Mouse (Mus musculus): ENCODE results near the gene Vegfb. TPM values are rescaled to one million over a fixed set of nuclear protein-coding genes. Genes with fewer than 3 reads are reported as not detected.
A peak's percentile ranks its signal among the peaks of the same experiment; 100 is the strongest.
"Not testable (repeated sequence)": the region's sequence is repeated elsewhere in the genome, so short reads cannot be mapped to it uniquely, and the experiment has no call there.

Gene Vegfb
- total RNA-seq, 2 experiments from 2014 or later, result 438 to 444 TPM

DNA sequence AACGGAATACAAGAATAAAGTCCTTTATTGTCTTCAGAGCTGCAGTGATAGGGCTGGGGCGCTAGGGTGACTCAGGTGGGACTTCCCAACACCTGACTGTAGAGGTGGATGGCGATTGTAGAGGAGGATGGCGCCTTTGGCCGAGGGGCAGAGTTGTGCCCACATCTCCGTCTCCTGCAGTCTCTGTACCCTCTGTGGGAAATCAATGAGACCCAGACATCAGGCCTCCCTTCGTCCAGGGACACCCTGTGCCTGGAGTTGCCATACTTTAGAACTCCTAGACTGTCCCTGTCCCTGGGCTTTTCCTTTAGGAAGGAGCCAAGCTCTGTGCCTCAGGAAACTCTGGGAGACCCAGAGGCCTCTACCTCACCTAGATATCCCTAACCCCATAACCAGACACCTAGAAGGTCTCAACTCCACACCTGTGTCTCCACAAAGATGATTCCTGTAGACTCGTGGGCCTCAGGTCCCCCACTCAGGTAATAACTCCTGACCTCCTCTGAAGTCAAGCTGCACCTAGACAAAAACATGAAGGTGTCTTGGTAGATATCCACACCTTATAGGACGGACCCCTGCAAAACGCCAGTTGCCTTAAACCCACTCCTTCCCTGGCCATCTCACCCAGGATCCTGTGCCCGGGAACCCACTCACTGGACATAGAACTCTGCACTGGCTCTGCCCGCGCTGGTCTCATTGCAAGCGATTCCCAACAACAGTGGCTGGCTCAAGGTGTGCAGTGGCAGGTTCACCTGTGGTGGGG lies 5.7 kb upstream of the Vegfb start:
- no peak for DNase-seq
- intact Hi-C loops (cut with DNase I), result no loop called here

DNA sequence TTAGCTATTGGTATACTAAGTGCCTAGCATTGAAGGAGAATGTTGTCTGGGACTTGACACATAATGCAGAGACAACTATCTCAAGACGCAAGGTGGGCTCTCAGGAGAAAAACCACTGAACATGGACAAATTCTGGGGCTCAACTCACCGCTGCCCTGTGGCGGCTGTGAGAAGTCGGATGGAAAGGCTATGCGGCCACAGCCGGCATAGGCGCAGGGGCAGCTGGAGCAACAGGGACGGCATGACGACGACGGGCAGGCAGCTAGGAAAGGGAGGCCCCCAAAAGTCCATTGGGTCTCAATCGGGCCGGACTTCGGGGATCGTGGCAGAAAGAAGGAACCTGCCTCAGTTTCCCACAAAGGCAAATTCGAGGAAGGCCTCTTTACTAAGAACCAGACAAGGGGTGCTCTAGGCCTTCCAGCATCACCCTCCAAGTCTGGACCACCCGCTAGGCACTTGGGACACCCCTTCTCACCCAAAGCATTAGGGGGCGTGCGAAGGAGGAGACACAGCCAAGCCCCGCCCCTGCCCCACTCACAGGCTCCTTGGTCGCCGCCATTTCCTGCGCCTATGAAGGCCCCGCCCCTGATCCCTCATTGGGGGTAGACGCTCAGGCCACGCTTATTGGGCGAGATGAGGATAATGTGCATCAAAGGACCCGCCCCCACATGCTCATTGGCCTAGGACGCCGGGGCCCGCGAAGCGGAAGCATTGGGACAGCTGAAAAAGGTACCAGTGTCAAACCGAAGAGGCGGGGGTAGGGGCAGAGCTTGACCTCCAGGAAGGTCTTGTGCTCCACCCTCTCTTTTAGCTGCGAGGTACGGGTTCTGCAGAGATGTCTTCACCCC lies 4.8 kb upstream of the Vegfb start, which contains the start of gene Dnajc4:
Gene Dnajc4, minus strand, starts transcription at position 562 of the 848 bp plus-strand sequence.
- peak; percentile 92 for DNase-seq

DNA sequence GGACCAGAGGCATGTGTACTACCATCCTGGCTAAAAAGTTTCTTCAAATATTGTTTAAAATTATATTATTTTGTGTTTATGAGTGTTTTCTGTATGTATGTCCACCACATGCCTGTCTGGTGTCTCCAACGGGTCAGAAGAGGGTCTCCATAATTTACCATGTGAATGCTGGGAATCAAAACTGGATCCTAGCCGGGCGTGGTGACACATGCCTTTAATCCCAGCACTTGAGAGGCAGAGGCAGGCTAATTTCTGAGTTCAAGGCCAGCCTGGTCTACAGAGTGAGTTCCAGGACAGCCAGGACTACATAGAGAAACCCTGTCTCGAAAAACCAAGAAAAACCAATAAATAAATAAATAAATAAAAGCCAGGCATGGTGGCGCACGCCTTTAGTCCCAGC lies 3.7 kb upstream of the Vegfb start:
- intact Hi-C loops (cut with DNase I); DNase-seq: not testable (repeated sequence)

More for the DNA sequence above, 4.8 kb upstream of the Vegfb start, which contains the start of gene Dnajc4:
- intact Hi-C loops (cut with DNase I), result loop anchor here (1.0 kb wide), 1 partner anchor 12 kb away; the partner anchor contains the start of gene Fkbp2

DNA sequence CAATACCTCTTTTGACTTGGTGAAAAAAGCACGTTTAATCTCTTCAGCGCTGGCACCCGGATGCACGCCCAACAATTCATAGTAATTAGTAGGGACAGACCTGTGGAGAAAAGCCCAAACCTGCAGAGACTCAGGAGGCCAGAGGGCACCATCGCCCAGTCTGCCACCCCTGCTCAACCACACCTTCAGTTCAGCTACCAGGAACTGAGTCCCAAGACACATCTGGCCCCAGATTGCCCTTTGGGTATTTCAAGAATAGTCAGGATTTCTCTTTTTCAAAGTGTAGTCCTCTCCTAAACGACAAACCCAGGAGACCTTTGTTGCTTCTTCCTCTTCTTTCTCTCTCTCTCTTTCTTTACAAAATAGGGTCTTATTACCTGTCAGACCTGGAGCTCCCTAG lies 3.3 kb upstream of the Vegfb start:
- intact Hi-C loops (cut with DNase I), result no loop called here
- DNase-seq, result no peak

- DNase-seq, result no peak
- intact Hi-C loops (cut with DNase I), result no loop called here
These were observed 1.8 kb upstream of the Vegfb start for GRCm38 (mm10) chr19:6989251-6989650.

- intact Hi-C loops (cut with DNase I), result no loop called here
- no peak for DNase-seq
These were observed 444 bp upstream of the Vegfb start for GRCm38 (mm10) chr19:6987904-6988285.

GRCm38 (mm10) chr19:6985951-6986708 lies 1.3 kb downstream of the Vegfb start:
- no peak for DNase-seq
- intact Hi-C loops (cut with DNase I), result no loop called here

GRCm38 (mm10) chr19:6985300-6985699 lies 2.2 kb downstream of the Vegfb start:
- DNase-seq, result no peak
- intact Hi-C loops (cut with DNase I), result no loop called here

DNA sequence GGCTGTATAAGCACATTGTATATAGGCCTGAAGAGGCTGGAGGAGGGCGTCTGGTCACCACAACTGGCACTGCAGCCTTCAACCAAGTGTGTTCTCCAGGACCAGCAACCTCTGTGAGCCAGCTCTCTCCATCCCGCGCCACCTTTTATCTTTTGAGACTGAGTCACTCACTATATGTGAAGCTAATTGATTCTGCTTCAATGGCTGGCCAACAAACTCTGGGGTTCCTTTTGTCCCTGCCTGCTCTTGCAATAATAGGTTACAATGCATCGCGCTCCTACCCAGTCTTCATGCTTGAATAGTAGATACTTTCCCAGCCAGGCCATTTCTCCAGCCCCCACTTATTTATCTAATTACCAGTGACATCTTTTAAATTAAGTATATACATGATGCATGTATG lies 3.8 kb downstream of the Vegfb start:
- DNase-seq, result no peak
- intact Hi-C loops (cut with DNase I), result no loop called here

DNA sequence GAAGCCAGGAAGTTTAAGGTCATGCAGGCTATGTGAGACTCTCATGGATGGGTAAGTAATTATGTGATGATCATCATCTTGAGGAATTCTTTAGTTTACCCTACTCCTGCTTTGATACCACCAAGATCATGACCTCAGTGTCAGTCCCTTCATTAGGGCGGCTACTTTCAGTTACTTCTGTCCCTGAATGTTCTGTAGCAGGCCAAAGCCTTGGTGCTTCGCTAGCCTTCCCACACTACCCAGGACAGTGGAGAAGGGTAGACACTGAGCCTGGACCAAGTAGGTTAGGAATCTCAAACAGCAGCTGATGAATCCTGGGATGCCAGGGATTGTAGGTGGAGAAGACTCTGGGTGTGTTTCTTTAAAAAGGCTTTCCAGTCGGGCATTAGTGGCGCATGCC lies 6.0 kb downstream of the Vegfb start:
- intact Hi-C loops (cut with DNase I), result no loop called here
- no peak for DNase-seq

DNA sequence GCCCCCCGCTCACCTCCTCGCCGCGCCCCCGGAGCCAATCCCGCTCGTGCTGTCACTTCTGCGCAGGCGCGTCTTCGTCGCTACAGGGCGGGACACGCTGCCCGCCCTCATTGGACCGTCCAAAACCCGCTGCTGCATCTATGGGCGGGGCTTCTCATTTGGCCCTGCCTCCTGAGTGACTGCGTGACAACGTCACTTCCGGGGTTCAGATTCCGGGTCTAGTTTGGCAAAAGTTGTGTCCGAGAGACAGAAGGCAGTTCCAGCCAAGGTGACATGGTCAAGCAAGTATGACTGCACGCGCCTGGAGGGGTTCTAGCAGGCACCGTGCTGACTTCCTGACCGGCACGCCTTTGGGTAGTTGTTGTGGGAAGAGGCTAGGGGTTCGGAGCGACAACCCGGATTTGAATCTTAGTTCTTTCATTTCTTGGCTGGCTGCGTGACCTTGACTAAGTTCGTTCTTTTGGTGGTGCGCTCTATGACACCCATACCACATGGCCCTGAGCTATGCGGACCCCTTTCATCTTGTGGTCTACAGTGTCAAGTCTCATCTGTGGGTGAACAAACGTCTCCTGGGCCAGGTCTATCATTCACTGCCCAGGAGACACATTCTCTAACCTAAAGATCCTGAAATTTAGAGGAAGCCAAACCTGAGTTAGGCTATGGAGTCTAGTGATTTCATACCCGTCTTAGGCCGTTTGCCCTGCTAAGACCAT lies 6.9 kb downstream of the Vegfb start, which contains the start of gene Fkbp2:
Gene Fkbp2, minus strand, starts transcription at position 121 of the 713 bp plus-strand sequence.
- DNase-seq, result peak; percentile 97 to 100
- intact Hi-C loops (cut with DNase I), result loop anchor here (1.0 kb wide), 1 partner anchor 12 kb away; the partner anchor contains the start of gene Dnajc4

GRCm38 (mm10) chr19:6979486-6980380 lies 7.7 kb downstream of the Vegfb start:
- DNase-seq, result peak; percentile 99 to 100
- intact Hi-C loops (cut with DNase I), result loop anchor here (1.0 to 5.0 kb wide), 2 partner anchors 13 to 43 kb away; partner anchors contain the start of gene Dnajc4

- DNase-seq, result no peak
- intact Hi-C loops (cut with DNase I), result loop anchor here (5.0 kb wide), 1 partner anchor 43 kb away; no protein-coding TSS in a partner anchor
These were observed 8.4 kb downstream of the Vegfb start for GRCm38 (mm10) chr19:6979001-6979479.

DNA sequence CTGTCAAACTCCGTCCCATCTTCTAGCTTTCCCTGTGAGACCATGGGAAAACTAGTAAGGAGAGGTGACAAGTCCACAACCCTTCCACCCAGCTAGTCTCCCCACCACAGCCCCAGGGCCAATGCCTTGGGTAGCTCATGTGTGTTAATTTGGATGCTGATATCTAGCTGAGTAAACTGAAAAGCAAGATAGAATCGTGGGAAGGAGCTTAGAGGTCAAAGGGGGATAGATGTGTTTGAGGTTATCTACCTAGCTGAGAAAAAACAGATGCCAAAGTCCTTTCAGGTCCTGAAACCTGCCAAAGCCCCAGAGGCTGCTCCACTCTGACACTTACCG lies 8.8 kb downstream of the Vegfb start:
- intact Hi-C loops (cut with DNase I), result loop anchor here (5.0 kb wide), 1 partner anchor 44 kb away; no protein-coding TSS in a partner anchor

DNA sequence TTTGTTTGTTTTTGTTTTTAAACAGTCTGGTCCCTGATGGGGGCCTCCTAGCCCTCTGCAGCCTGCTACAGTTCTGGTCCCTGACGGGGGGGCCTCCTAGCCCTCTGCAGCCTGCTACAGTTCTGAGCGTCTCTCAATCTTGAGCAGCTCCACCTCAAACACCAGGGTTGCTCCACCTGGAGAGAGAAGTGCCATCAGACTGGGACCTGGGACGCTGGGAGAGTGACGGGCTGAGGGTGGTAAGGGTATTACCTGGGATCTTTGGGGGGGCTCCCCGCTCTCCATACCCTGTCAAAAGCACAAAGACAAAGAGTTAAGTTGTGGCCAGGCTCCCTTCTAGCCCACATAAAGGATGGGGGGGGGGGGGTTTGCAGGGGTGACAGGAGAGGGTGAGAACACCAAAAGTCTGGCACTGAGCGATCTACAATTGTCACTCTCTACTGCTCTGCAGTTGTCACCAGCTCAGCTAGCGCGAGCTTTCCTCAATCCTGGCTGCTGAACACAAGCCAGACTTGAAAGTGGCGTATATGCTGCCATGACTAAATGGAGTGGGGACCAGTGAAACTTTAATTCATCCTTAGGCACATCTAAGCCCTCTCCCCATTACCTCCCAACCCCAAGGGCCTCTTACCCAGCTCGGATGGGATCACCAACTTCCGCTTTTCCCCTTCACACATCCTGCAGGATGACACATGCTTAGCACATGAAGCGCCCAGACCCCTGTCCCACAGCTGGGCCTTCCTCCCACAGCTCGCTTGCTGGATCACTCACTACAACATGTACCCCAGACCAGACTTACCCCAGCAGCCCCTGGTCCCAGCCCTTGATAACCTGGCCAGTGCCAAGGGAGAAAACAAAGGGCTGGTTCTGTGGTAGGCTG lies 9.5 kb downstream of the Vegfb start:
- DNase-seq, result no peak
- intact Hi-C loops (cut with DNase I), result loop anchor here (5.0 kb wide), 1 partner anchor 44 kb away; no protein-coding TSS in a partner anchor

More for the DNA sequence above, 8.8 kb downstream of the Vegfb start:
- no peak for DNase-seq

DNA sequence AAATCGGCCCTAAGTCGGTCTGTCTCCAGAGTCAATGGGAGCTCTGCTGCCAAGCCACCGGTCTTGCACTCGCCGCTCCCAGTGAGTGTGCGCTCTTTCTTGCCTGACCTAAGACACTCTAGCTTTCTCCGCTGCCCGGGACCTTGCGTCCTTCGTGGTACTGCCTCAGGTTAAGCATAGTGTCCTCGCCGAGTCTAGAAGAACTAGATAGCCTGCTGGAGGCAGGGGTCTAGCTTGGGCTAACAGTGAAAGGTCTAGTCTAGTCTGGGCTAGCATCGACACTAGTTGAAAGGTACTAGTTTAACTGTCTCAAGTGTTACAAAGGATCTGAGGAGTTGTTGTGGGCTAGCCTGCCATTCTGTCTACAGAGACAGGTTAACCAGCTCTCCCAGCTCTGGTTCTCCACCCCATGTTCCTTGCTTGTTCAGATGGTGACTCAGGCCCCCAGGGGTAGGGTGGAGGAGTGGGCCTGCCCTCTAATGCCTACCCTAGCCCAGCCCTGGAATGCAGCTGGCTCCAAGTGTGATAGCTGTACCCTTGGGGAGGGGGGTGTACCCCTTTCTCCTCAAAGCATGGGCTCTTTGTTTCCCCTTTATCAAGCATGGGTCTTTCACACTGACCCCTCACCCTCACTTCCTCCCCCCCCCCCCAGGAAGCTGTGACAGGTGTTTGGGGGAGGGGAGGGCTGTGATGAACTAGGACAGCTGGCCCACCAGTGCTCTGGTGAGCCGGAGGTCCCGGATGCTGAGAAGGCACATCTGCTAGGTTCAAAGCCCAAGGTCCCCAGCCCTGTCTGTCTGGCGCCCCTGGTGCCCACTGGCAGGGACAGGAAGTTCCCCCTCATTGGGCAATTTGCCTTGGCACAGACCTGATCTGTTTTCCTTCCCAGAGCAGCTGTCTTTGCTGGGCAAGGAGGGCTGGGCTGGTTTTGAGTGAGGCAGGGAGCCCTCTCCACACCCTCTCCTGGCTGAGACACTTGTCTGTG lies 11.6 kb downstream of the Vegfb start, which contains the start of gene Plcb3:
Gene Plcb3, minus strand, starts transcription at position 934 of the 985 bp plus-strand sequence.
- intact Hi-C loops (cut with DNase I), result loop anchor here (5.0 kb wide), 1 partner anchor 46 kb away; no protein-coding TSS in a partner anchor
- DNase-seq, result peak; percentile 50 to 61
